Mouse (Mus musculus): ENCODE results near the gene Mrpl30. TPM values are rescaled to one million over a fixed set of nuclear protein-coding genes. Genes with fewer than 3 reads are reported as not detected.

The Mrpl30 gene
- polyA plus RNA-seq, 1 experiment from 2014 or later = 294 TPM

- H3K27ac ChIP-seq (ENCODE audit: low read length) = no peak overlapping the region
- no peaks in the 10 kb centered on the region for H3K9me3 ChIP-seq (replicated peaks; ENCODE audit: control insufficient read depth, low read length)
- H3K4me2 ChIP-seq (ENCODE audit: low read depth, low read length) = no peak overlapping the region
- no peaks in the 10 kb centered on the region for H3K36me3 ChIP-seq (ENCODE audit: control insufficient read depth, insufficient read depth)
- no peak overlapping the region for H3K4me3 ChIP-seq (ENCODE audit: low read length)
- H3K4me1 ChIP-seq (ENCODE audit: control insufficient read depth, insufficient read depth, low read length) = no peaks in the 10 kb centered on the region
- H3K9ac ChIP-seq (ENCODE audit: low read length) = no peak overlapping the region
- no peaks in the 10 kb centered on the region for H3K27me3 ChIP-seq (ENCODE audit: control insufficient read depth, insufficient read depth, low read length)
- no peak for ATAC-seq (replicated peaks; ENCODE audit: extremely low read depth, insufficient read depth, low FRiP score)
- 46% methylated on average over 6 of the region's 6 CpGs for WGBS
These were observed 27.8 kb downstream of the Mrpl30 start for GRCm38 (mm10) chr1:37918096-37918495.

- H3K9me3 ChIP-seq (replicated peaks; ENCODE audit: control insufficient read depth, low read length) = no peaks in the 10 kb centered on the region
- no peak for ATAC-seq (replicated peaks; ENCODE audit: extremely low read depth, insufficient read depth, low FRiP score)
- no peak overlapping the region for H3K4me3 ChIP-seq (ENCODE audit: low read length)
- H3K4me1 ChIP-seq (ENCODE audit: control insufficient read depth, insufficient read depth, low read length) = no peaks in the 10 kb centered on the region
- no peaks in the 10 kb centered on the region for H3K27me3 ChIP-seq (ENCODE audit: control insufficient read depth, insufficient read depth, low read length)
- no peak overlapping the region for H3K4me2 ChIP-seq (ENCODE audit: low read depth, low read length)
- WGBS = 35% methylated on average over 8 of the region's 8 CpGs
- no peak overlapping the region for H3K27ac ChIP-seq (ENCODE audit: low read length)
- H3K9ac ChIP-seq (ENCODE audit: low read length) = no peak overlapping the region
- H3K36me3 ChIP-seq (ENCODE audit: control insufficient read depth, insufficient read depth) = no peaks in the 10 kb centered on the region
These were observed 32.3 kb downstream of the Mrpl30 start for GRCm38 (mm10) chr1:37922536-37922935.

DNA sequence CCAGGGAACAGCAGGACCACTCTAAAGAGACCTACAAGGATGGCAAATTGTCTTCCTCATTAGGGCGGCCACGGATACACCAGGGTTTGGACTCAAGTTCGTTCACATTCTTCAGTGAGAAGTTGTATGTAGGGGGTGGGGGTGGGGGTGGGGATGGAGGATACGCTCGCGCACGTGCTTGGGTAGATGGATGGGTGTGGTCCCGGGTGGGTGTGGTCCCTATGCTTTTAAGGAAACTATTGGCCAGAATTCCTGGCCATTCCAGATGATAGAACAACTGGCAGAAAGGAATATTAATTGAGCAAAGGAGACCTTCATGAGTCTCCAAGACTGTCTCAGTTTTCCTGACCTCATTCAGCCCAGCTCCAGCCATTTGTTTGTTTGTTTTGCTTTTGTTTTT, 35.7 kb downstream of the Mrpl30 start:
- Histone ChIP-seq H3K9ac (ENCODE audit: low read length) (no peak overlapping the region), H3K9me3 (replicated peaks; ENCODE audit: control insufficient read depth, low read length) (no peaks in the 10 kb centered on the region), H3K27me3 (ENCODE audit: control insufficient read depth, insufficient read depth, low read length) (no peaks in the 10 kb centered on the region), H3K4me3 (ENCODE audit: low read length) (no peak overlapping the region), H3K36me3 (ENCODE audit: control insufficient read depth, insufficient read depth) (no peaks in the 10 kb centered on the region), H3K4me1 (ENCODE audit: control insufficient read depth, insufficient read depth, low read length) (no peaks in the 10 kb centered on the region), H3K27ac (ENCODE audit: low read length) (no peak overlapping the region), H3K4me2 (ENCODE audit: low read depth, low read length) (no peak overlapping the region)
- no peak for ATAC-seq (replicated peaks; ENCODE audit: extremely low read depth, insufficient read depth, low FRiP score)
- WGBS = 72% methylated on average over 8 of the region's 8 CpGs

GRCm38 (mm10) chr1:37931806-37932205, 41.5 kb downstream of the Mrpl30 start:
- ATAC-seq (replicated peaks; ENCODE audit: extremely low read depth, insufficient read depth, low FRiP score) = no peak
- H3K9me3 ChIP-seq (replicated peaks; ENCODE audit: control insufficient read depth, low read length) = no peaks in the 10 kb centered on the region

More at GRCm38 (mm10) chr1:37931806-37932205, 41.5 kb downstream of the Mrpl30 start:
- H3K27ac ChIP-seq (ENCODE audit: low read length) = no peak overlapping the region
- H3K4me1 ChIP-seq (ENCODE audit: control insufficient read depth, insufficient read depth, low read length) = no peaks in the 10 kb centered on the region
- no peak overlapping the region for H3K4me2 ChIP-seq (ENCODE audit: low read depth, low read length)
- WGBS = 26% methylated on average over 3 of the region's 3 CpGs
- H3K27me3 ChIP-seq (ENCODE audit: control insufficient read depth, insufficient read depth, low read length) = no peaks in the 10 kb centered on the region
- no peak overlapping the region for H3K4me3 ChIP-seq (ENCODE audit: low read length)
- no peaks in the 10 kb centered on the region for H3K36me3 ChIP-seq (ENCODE audit: control insufficient read depth, insufficient read depth)
- no peak overlapping the region for H3K9ac ChIP-seq (ENCODE audit: low read length)

Other genes starting within 250 kb of the Mrpl30 start
- gene 2010300C02Rik, start 170.4 kb upstream of the Mrpl30 start, polyA plus RNA-seq (2015; fragmentation: Nextera tagmentation; extraction: Ambion mirVana) = 4.5 and 5.2 TPM in 2 replicates
- gene Tsga10, start 24.0 kb upstream of the Mrpl30 start, polyA plus RNA-seq (2015; fragmentation: Nextera tagmentation; extraction: Ambion mirVana) = 4.4 and 4.9 TPM in 2 replicates
- gene Lipt1, start 18.7 kb upstream of the Mrpl30 start, polyA plus RNA-seq (2015; fragmentation: Nextera tagmentation; extraction: Ambion mirVana) = 9.8 and 10.6 TPM in 2 replicates
- gene Mitd1, start 66 bp upstream of the Mrpl30 start, polyA plus RNA-seq (2015; fragmentation: Nextera tagmentation; extraction: Ambion mirVana) = 11.1 and 13.5 TPM in 2 replicates
- not detected in 2 replicates for gene Lyg2, start 26.0 kb downstream of the Mrpl30 start, polyA plus RNA-seq (2015; fragmentation: Nextera tagmentation; extraction: Ambion mirVana)
- not detected in 2 replicates for gene Lyg1, start 67.3 kb downstream of the Mrpl30 start, polyA plus RNA-seq (2015; fragmentation: Nextera tagmentation; extraction: Ambion mirVana)
- gene Txndc9, start 107.4 kb downstream of the Mrpl30 start, polyA plus RNA-seq (2015; fragmentation: Nextera tagmentation; extraction: Ambion mirVana) = 110 and 113 TPM in 2 replicates
- gene Eif5b, start 107.5 kb downstream of the Mrpl30 start, polyA plus RNA-seq (2015; fragmentation: Nextera tagmentation; extraction: Ambion mirVana) = 15.6 and 16.5 TPM in 2 replicates
- gene Rev1, start 239.3 kb downstream of the Mrpl30 start, polyA plus RNA-seq (2015; fragmentation: Nextera tagmentation; extraction: Ambion mirVana) = 13.6 and 16.3 TPM in 2 replicates

Data from heart, embryonic 16.5 days (tissue).